11 mouse cellular contexts compared by ENCODE assay signal in genomic region chr17:51461248-51461647, GRCm38 (mm10).
DNase-seq lines count a peak whose midpoint lies in the region; ATAC-seq lines count a peak whose summit lies in the region.
"Had no signal": no experiment of that assay in that cellular context is flagged by ENCODE, and none has a peak within 500 bp of the region (broad histone marks: within the 10 kb centered on the region; RNA-seq: fewer than 3 reads in every experiment).

No protein-coding gene starts in this region.

- H3K27me3 ChIP-seq in heart, embryonic 14.5 days (ENCODE audit: control insufficient read depth, insufficient read depth, low read length) = no peaks in the 10 kb centered on the region
- no peaks in the 10 kb centered on the region for H3K27me3 ChIP-seq in hindbrain, embryonic 16.5 days (replicated peaks; ENCODE audit: control insufficient read depth, insufficient read depth, low read length)
- H3K27me3 ChIP-seq in stomach, embryonic 16.5 days (ENCODE audit: control insufficient read depth, insufficient read depth, low read length) = no peaks in the 10 kb centered on the region
- H3K27me3 ChIP-seq: liver, embryonic 15.5 days had no signal

- 52% methylated on average over 14 of the region's 14 CpGs for WGBS in heart, embryonic 14.5 days
- 49% methylated on average over 14 of the region's 14 CpGs for WGBS in hindbrain, embryonic 16.5 days
- 59% methylated on average over 14 of the region's 14 CpGs for WGBS in stomach, embryonic 16.5 days

- no peaks in the 10 kb centered on the region; a peak in 1 of 4 replicates for H3K4me1 ChIP-seq in heart, embryonic 14.5 days (ENCODE audit: control insufficient read depth in 2 of 2, insufficient read depth in 2 of 2, low read length in 2 of 2)
- H3K4me1 ChIP-seq in hindbrain, embryonic 16.5 days (ENCODE audit: control insufficient read depth, insufficient read depth, low read depth, low read length) = peaks cover 2% of the 10 kb centered on the region
- no peaks in the 10 kb centered on the region for H3K4me1 ChIP-seq in stomach, embryonic 16.5 days (ENCODE audit: control insufficient read depth, insufficient read depth, low read length)
- H3K4me1 ChIP-seq: liver, embryonic 15.5 days had no signal

- H3K27ac ChIP-seq in heart, embryonic 14.5 days (replicated peaks in 1 of 2; ENCODE audit: control insufficient read depth in 1 of 2, insufficient read depth in 1 of 2, low read depth in 2 of 2, low read length in 2 of 2) = no peak overlapping the region
- H3K27ac ChIP-seq in hindbrain, embryonic 16.5 days (ENCODE audit: low read depth, low read length) = no peak overlapping the region
- H3K27ac ChIP-seq in stomach, embryonic 16.5 days (ENCODE audit: low read length) = no peak overlapping the region
- H3K27ac ChIP-seq: liver, embryonic 15.5 days had no signal

- H3K4me3 ChIP-seq in heart, embryonic 14.5 days (ENCODE audit: control insufficient read depth in 1 of 2, insufficient read depth in 1 of 2, low read depth in 1 of 2, low read length in 2 of 2) = peak overlapping the region; percentile 9 to 10; a peak in 2 of 4 replicates
- H3K4me3 ChIP-seq in hindbrain, embryonic 16.5 days (ENCODE audit: low read length) = peak overlapping the region; percentile 34
- H3K4me3 ChIP-seq in stomach, embryonic 16.5 days (replicated peaks; ENCODE audit: low read length) = no peak overlapping the region
- H3K4me3 ChIP-seq: liver, embryonic 15.5 days had no signal

- H3K36me3 ChIP-seq in heart, embryonic 14.5 days (ENCODE audit: control insufficient read depth, insufficient read depth, low read length) = no peaks in the 10 kb centered on the region
- H3K36me3 ChIP-seq in hindbrain, embryonic 16.5 days (ENCODE audit: control insufficient read depth, insufficient read depth, low read length) = no peaks in the 10 kb centered on the region
- no peaks in the 10 kb centered on the region for H3K36me3 ChIP-seq in stomach, embryonic 16.5 days (ENCODE audit: control insufficient read depth, insufficient read depth, low read length)
- H3K36me3 ChIP-seq: liver, embryonic 15.5 days had no signal

- peak overlapping the region; percentile 45 for H3K4me2 ChIP-seq in heart, embryonic 14.5 days (ENCODE audit: low read length)
- peak overlapping the region; percentile 67 for H3K4me2 ChIP-seq in hindbrain, embryonic 16.5 days (ENCODE audit: low read length)
- 0 out of 2 replicates have a peak overlapping the region, but pooled peaks have one; percentile 19 for H3K4me2 ChIP-seq in stomach, embryonic 16.5 days (ENCODE audit: low read depth, low read length)
- H3K4me2 ChIP-seq: liver, embryonic 15.5 days had no signal

- no peak overlapping the region for H3K9ac ChIP-seq in heart, embryonic 14.5 days (ENCODE audit: low read length)
- peak overlapping the region; percentile 29; the same call in 1 of the 2 replicates for H3K9ac ChIP-seq in hindbrain, embryonic 16.5 days (ENCODE audit: low read depth, low read length)
- H3K9ac ChIP-seq in stomach, embryonic 16.5 days (ENCODE audit: low read length) = no peak overlapping the region
- H3K9ac ChIP-seq: liver, embryonic 15.5 days had no signal

- no peak for DNase-seq in heart, adult 8-10 months (ENCODE audit: low spot score)
- DNase-seq in right cerebral cortex, postnatal 4 days = peak; percentile 16
- DNase-seq in right cerebral cortex, postnatal 25 days = no peak
- no peak for DNase-seq in ovary, adult 18-20 months (ENCODE audit: low spot score)
- DNase-seq in T-cell, adult 2 months (ENCODE audit: low spot score) = no peak
- DNase-seq: kidney, adult 11 months; thymus, postnatal 4 days had no signal

- H3K9me3 ChIP-seq in heart, embryonic 14.5 days (ENCODE audit: control insufficient read depth, low read length) = no peaks in the 10 kb centered on the region
- no peaks in the 10 kb centered on the region for H3K9me3 ChIP-seq in hindbrain, embryonic 16.5 days (ENCODE audit: control insufficient read depth, low read length)
- no peaks in the 10 kb centered on the region for H3K9me3 ChIP-seq in stomach, embryonic 16.5 days (replicated peaks; ENCODE audit: control insufficient read depth, low read length)
- H3K9me3 ChIP-seq: liver, embryonic 15.5 days had no signal

- no peak for ATAC-seq in heart, embryonic 14.5 days (ENCODE audit: insufficient number of reproducible peaks, insufficient read depth, low FRiP score, low read depth)
- ATAC-seq in hindbrain, embryonic 16.5 days = 0 out of 2 replicates have a peak, but pooled peaks have one; percentile 71
- ATAC-seq in stomach, embryonic 16.5 days (ENCODE audit: insufficient read depth, low FRiP score) = no peak
